Mouse (Mus musculus): ENCODE measurements around the gene Pigx. TPM values are rescaled to one million over a fixed set of nuclear protein-coding genes. Genes with fewer than 3 reads are reported as not detected.

Gene Pigx
- 153 TPM in 2 replicates for polyA plus RNA-seq (2016; fragmentation: Nextera tagmentation; extraction: Ambion mirVana)

GRCm38 (mm10) chr16:32099638-32100150, at the start of gene Pigx, which contains the start of gene Cep19:
Gene Pigx (minus strand): TSS chr16:32099740.
Gene Cep19 (plus strand): TSS chr16:32099800.
- H3K4me3 ChIP-seq: peak within 1 kb of the TSS; percentile 90
- under 1% methylated on average over 34 of the region's 34 CpGs for WGBS
- H3K27me3 ChIP-seq (ENCODE audit: poor library complexity, severe bottlenecking): no peaks in the 10 kb centered on the region
- H3K27ac ChIP-seq: peak within 1 kb of the TSS; percentile 95
- peaks cover 46% of the 10 kb centered on the region for H3K36me3 ChIP-seq (replicated peaks)
- DNase-seq (ENCODE audit: extremely low spot score, low spot score): peak; percentile 93
- H3K4me1 ChIP-seq: peaks cover 21% of the 10 kb centered on the region
- no peaks in the 10 kb centered on the region for H3K9me3 ChIP-seq

GRCm38 (mm10) chr16:32147589-32148207, 48.2 kb upstream of the Pigx start:
- peak overlapping the region; percentile 2; the same call in 1 of the 2 replicates for H3K27ac ChIP-seq
- H3K4me3 ChIP-seq: peak overlapping the region; percentile 32
- DNase-seq (ENCODE audit: extremely low spot score, low spot score): peak; percentile 26
- peaks cover 20% of the 10 kb centered on the region for H3K9me3 ChIP-seq
- 0 out of 2 replicates have a peak, but pooled peaks cover 7% of the 10 kb centered on the region for H3K4me1 ChIP-seq
- WGBS: 55% methylated on average over 12 of the region's 13 CpGs
- H3K27me3 ChIP-seq (ENCODE audit: poor library complexity, severe bottlenecking): no peaks in the 10 kb centered on the region
- H3K36me3 ChIP-seq (replicated peaks): peaks cover 21% of the 10 kb centered on the region

- 94% methylated on average over 17 of the region's 17 CpGs for WGBS
- DNase-seq (ENCODE audit: extremely low spot score, low spot score): no peak
- Histone ChIP-seq H3K9me3 (peaks cover 20% of the 10 kb centered on the region), H3K4me3 (no peak overlapping the region), H3K27me3 (ENCODE audit: poor library complexity, severe bottlenecking) (no peaks in the 10 kb centered on the region), H3K36me3 (replicated peaks) (peaks cover 21% of the 10 kb centered on the region), H3K4me1 (0 out of 2 replicates have a peak, but pooled peaks cover 7% of the 10 kb centered on the region), H3K27ac (no peak overlapping the region)
These were observed 45.1 kb upstream of the Pigx start for GRCm38 (mm10) chr16:32144592-32144991.

GRCm38 (mm10) chr16:32143766-32144165, 44.2 kb upstream of the Pigx start:
- 96% methylated on average over 15 of the region's 15 CpGs for WGBS
- no peak overlapping the region for H3K27ac ChIP-seq
- no peak for DNase-seq (ENCODE audit: extremely low spot score, low spot score)

GRCm38 (mm10) chr16:32138954-32139353, 39.4 kb upstream of the Pigx start:
- H3K9me3 ChIP-seq: peaks cover 12% of the 10 kb centered on the region
- H3K27me3 ChIP-seq (ENCODE audit: poor library complexity, severe bottlenecking): no peaks in the 10 kb centered on the region
- peaks cover 12% of the 10 kb centered on the region for H3K36me3 ChIP-seq (replicated peaks)
- H3K4me3 ChIP-seq: no peak overlapping the region
- no peak overlapping the region for H3K27ac ChIP-seq
- DNase-seq (ENCODE audit: extremely low spot score, low spot score): no peak
- 94% methylated on average over 1 of the region's 1 CpGs for WGBS
- no peaks in the 10 kb centered on the region for H3K4me1 ChIP-seq

More at GRCm38 (mm10) chr16:32143766-32144165, 44.2 kb upstream of the Pigx start:
- H3K27me3 ChIP-seq (ENCODE audit: poor library complexity, severe bottlenecking): no peaks in the 10 kb centered on the region
- peaks cover 20% of the 10 kb centered on the region for H3K9me3 ChIP-seq
- 0 out of 2 replicates have a peak, but pooled peaks cover 7% of the 10 kb centered on the region for H3K4me1 ChIP-seq
- peaks cover 21% of the 10 kb centered on the region for H3K36me3 ChIP-seq (replicated peaks)
- H3K4me3 ChIP-seq: no peak overlapping the region

GRCm38 (mm10) chr16:32135842-32136357, 36.4 kb upstream of the Pigx start:
- H3K4me3 ChIP-seq: no peak overlapping the region
- no peaks in the 10 kb centered on the region for H3K36me3 ChIP-seq (replicated peaks)
- WGBS: 84% methylated on average over 7 of the region's 7 CpGs
- no peak overlapping the region for H3K27ac ChIP-seq
- H3K4me1 ChIP-seq: no peaks in the 10 kb centered on the region
- no peaks in the 10 kb centered on the region for H3K9me3 ChIP-seq
- no peak for DNase-seq (ENCODE audit: extremely low spot score, low spot score)
- no peaks in the 10 kb centered on the region for H3K27me3 ChIP-seq (ENCODE audit: poor library complexity, severe bottlenecking)

GRCm38 (mm10) chr16:32133148-32133547, 33.6 kb upstream of the Pigx start:
- H3K9me3 ChIP-seq: no peaks in the 10 kb centered on the region

GRCm38 (mm10) chr16:32130190-32130826, 30.8 kb upstream of the Pigx start:
- WGBS: 79% methylated on average over 16 of the region's 16 CpGs
- DNase-seq (ENCODE audit: extremely low spot score, low spot score): no peak
- H3K27me3 ChIP-seq (ENCODE audit: poor library complexity, severe bottlenecking): no peaks in the 10 kb centered on the region
- no peaks in the 10 kb centered on the region for H3K9me3 ChIP-seq
- no peak overlapping the region for H3K27ac ChIP-seq
- no peak overlapping the region for H3K4me3 ChIP-seq
- H3K4me1 ChIP-seq: no peaks in the 10 kb centered on the region
- no peaks in the 10 kb centered on the region for H3K36me3 ChIP-seq (replicated peaks)

More at GRCm38 (mm10) chr16:32133148-32133547, 33.6 kb upstream of the Pigx start:
- Histone ChIP-seq H3K4me3 (no peak overlapping the region), H3K27me3 (ENCODE audit: poor library complexity, severe bottlenecking) (no peaks in the 10 kb centered on the region), H3K27ac (no peak overlapping the region), H3K4me1 (no peaks in the 10 kb centered on the region), H3K36me3 (replicated peaks) (no peaks in the 10 kb centered on the region)
- no peak for DNase-seq (ENCODE audit: extremely low spot score, low spot score)
- WGBS: 94% methylated on average over 3 of the region's 3 CpGs

GRCm38 (mm10) chr16:32129449-32130189, 30.1 kb upstream of the Pigx start:
- Histone ChIP-seq H3K4me3 (no peak overlapping the region), H3K27me3 (ENCODE audit: poor library complexity, severe bottlenecking) (no peaks in the 10 kb centered on the region), H3K36me3 (replicated peaks) (no peaks in the 10 kb centered on the region), H3K4me1 (no peaks in the 10 kb centered on the region), H3K9me3 (no peaks in the 10 kb centered on the region), H3K27ac (no peak overlapping the region)
- WGBS: 86% methylated on average over 20 of the region's 20 CpGs
- no peak for DNase-seq (ENCODE audit: extremely low spot score, low spot score)

GRCm38 (mm10) chr16:32127046-32127445, 27.5 kb upstream of the Pigx start:
- H3K27ac ChIP-seq: no peak overlapping the region
- DNase-seq (ENCODE audit: extremely low spot score, low spot score): no peak
- 79% methylated on average over 4 of the region's 4 CpGs for WGBS

GRCm38 (mm10) chr16:32125364-32125763, 25.8 kb upstream of the Pigx start:
- H3K36me3 ChIP-seq (replicated peaks): no peaks in the 10 kb centered on the region
- H3K4me1 ChIP-seq: no peaks in the 10 kb centered on the region
- H3K27ac ChIP-seq: no peak overlapping the region
- 97% methylated on average over 3 of the region's 3 CpGs for WGBS
- no peaks in the 10 kb centered on the region for H3K9me3 ChIP-seq
- H3K4me3 ChIP-seq: no peak overlapping the region
- DNase-seq (ENCODE audit: extremely low spot score, low spot score): no peak
- no peaks in the 10 kb centered on the region for H3K27me3 ChIP-seq (ENCODE audit: poor library complexity, severe bottlenecking)

More at GRCm38 (mm10) chr16:32127046-32127445, 27.5 kb upstream of the Pigx start:
- Histone ChIP-seq H3K9me3 (no peaks in the 10 kb centered on the region), H3K27me3 (ENCODE audit: poor library complexity, severe bottlenecking) (no peaks in the 10 kb centered on the region), H3K36me3 (replicated peaks) (no peaks in the 10 kb centered on the region), H3K4me1 (no peaks in the 10 kb centered on the region), H3K4me3 (no peak overlapping the region)
